Mouse (Mus musculus): ENCODE results near the gene Dnase2a. TPM values are rescaled to one million over a fixed set of nuclear protein-coding genes. Genes with fewer than 3 reads are reported as not detected.
A peak's percentile ranks its signal among the peaks of the same experiment; 100 is the strongest.

Dnase2a gene
- polyA plus RNA-seq, 2 experiments: 8.4 to 9.6 TPM

DNA sequence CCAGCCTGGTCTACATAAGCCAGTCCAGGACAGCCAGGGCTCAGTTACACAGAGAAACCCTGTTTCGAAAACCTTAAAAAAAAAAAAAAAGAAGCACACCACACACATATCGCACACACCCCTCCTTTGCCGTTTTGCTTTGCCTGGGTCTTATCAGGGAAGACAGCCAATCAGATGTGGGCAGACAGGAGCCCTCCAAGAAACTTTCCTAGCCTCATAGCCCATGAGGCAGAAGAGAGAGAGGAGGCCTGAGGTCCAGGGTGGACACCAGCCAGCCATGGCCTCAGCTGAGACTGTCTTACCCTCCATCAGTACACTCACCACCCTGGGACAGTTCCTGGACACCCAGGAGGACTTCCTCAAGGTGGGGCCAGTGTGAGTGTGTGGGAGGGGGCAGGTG lies 6.6 kb upstream of the Dnase2a start, which contains the start of gene Klf1:
Klf1 (plus strand) TSS at position 177 of the 400 bp plus-strand sequence.
- ATAC-seq (ENCODE audit: insufficient read depth) (peak; percentile 66), DNase-seq (ENCODE audit: low read depth in 3 of 3, low spot score in 3 of 3) (peak; percentile 88 to 91 (median 88))
- peak within 1 kb of the TSS; percentile 77 to 92 for H3K4me3 ChIP-seq (ENCODE audit: insufficient read depth in 1 of 2, low read depth in 2 of 2, low read length in 2 of 2)
- peaks cover 26% of the 10 kb centered on the region for H3K36me3 ChIP-seq (replicated peaks; ENCODE audit: control insufficient read depth, insufficient read depth, low read depth)
- peak within 1 kb of the TSS; percentile 97 for H3K27ac ChIP-seq
- H3K27me3 ChIP-seq (ENCODE audit: control insufficient read depth, insufficient read depth, low read length): no peaks in the 10 kb centered on the region
- peak; percentile 5; the same call in 1 of the 2 replicates for TF ChIP-seq CTCF (IDR thresholded peaks at IDR 0.05; ENCODE audit: low read depth)
- peak; percentile 81 for TF ChIP-seq EP300 (IDR thresholded peaks at IDR 0.05; ENCODE audit: low read depth)
- H3K4me1 ChIP-seq (replicated peaks; ENCODE audit: control insufficient read depth in 2 of 2, insufficient read depth in 2 of 2, low read length in 1 of 2): peaks cover 24 to 27% of the 10 kb centered on the region in 2 experiments
- H3K9me3 ChIP-seq (ENCODE audit: control insufficient read depth, low read length): no peaks in the 10 kb centered on the region
- H3K4me2 ChIP-seq (ENCODE audit: low read depth): peak within 1 kb of the TSS; percentile 97
- WGBS (ENCODE audit: insufficient replicate concordance): 14% methylated on average over 3 of the region's 3 CpGs
- peak within 1 kb of the TSS; percentile 99 for H3K9ac ChIP-seq (replicated peaks)

GRCm38 (mm10) chr8:84902367-84902919 lies 5.9 kb upstream of the Dnase2a start:
- peaks cover 26% of the 10 kb centered on the region for H3K36me3 ChIP-seq (replicated peaks; ENCODE audit: control insufficient read depth, insufficient read depth, low read depth)
- 1% methylated on average over 24 of the region's 24 CpGs for WGBS (ENCODE audit: insufficient replicate concordance)
- H3K4me1 ChIP-seq (replicated peaks; ENCODE audit: control insufficient read depth in 2 of 2, insufficient read depth in 2 of 2, low read length in 1 of 2): peaks cover 24 to 27% of the 10 kb centered on the region in 2 experiments
- peak overlapping the region; percentile 97 for H3K27ac ChIP-seq
- peak overlapping the region; percentile 77 to 92 for H3K4me3 ChIP-seq (ENCODE audit: insufficient read depth in 1 of 2, low read depth in 2 of 2, low read length in 2 of 2)
- peak overlapping the region; percentile 97 for H3K4me2 ChIP-seq (ENCODE audit: low read depth)
- H3K9ac ChIP-seq (replicated peaks): peak overlapping the region; percentile 99
- no peak for DNase-seq (ENCODE audit: low read depth in 3 of 3, low spot score in 3 of 3)
- ATAC-seq (ENCODE audit: insufficient read depth): no peak
- no peaks in the 10 kb centered on the region for H3K27me3 ChIP-seq (ENCODE audit: control insufficient read depth, insufficient read depth, low read length)
- no peak for TF ChIP-seq CTCF (IDR thresholded peaks at IDR 0.05; ENCODE audit: low read depth)
- TF ChIP-seq EP300 (IDR thresholded peaks at IDR 0.05; ENCODE audit: low read depth): no peak
- no peaks in the 10 kb centered on the region for H3K9me3 ChIP-seq (ENCODE audit: control insufficient read depth, low read length)

DNA sequence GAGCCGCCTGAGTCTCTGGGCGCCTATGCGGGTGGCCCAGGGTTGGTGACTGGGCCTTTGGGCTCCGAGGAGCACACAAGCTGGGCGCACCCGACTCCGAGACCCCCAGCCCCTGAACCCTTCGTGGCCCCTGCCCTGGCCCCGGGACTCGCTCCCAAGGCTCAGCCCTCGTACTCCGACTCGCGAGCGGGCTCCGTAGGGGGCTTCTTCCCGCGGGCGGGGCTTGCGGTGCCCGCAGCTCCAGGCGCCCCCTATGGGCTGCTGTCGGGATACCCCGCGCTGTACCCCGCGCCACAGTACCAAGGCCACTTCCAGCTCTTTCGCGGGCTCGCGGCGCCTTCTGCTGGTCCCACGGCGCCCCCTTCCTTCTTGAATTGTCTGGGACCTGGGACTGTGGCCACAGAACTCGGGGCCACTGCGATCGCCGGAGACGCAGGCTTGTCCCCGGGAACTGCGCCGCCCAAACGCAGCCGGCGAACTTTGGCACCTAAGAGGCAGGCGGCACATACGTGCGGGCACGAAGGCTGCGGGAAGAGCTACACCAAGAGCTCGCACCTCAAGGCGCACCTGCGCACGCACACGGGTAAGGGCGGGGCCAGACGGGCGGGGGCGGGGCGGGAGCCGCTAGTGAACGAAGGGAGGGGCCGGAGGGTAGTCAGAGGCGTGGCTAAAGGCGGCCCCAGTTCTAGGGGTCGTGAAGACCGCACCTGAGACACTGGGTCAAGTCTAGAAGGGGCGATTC lies 5.3 kb upstream of the Dnase2a start:
- Histone ChIP-seq H3K27me3 (ENCODE audit: control insufficient read depth, insufficient read depth, low read length) (no peaks in the 10 kb centered on the region), H3K4me1 (replicated peaks; ENCODE audit: control insufficient read depth in 2 of 2, insufficient read depth in 2 of 2, low read length in 1 of 2) (peaks cover 24 to 30% of the 10 kb centered on the region in 2 experiments), H3K4me3 (ENCODE audit: insufficient read depth in 1 of 2, low read depth in 2 of 2, low read length in 2 of 2) (peak overlapping the region; percentile 77 to 92), H3K9me3 (ENCODE audit: control insufficient read depth, low read length) (no peaks in the 10 kb centered on the region), H3K9ac (replicated peaks) (peak overlapping the region; percentile 99), H3K36me3 (replicated peaks; ENCODE audit: control insufficient read depth, insufficient read depth, low read depth) (peaks cover 26% of the 10 kb centered on the region), H3K27ac (peak overlapping the region; percentile 97), H3K4me2 (ENCODE audit: low read depth) (peak overlapping the region; percentile 97)
- peak; percentile 69 for ATAC-seq (ENCODE audit: insufficient read depth)
- DNase-seq (ENCODE audit: low read depth in 3 of 3, low spot score in 3 of 3): peak; percentile 72 to 78 (median 73)
- WGBS (ENCODE audit: insufficient replicate concordance): under 1% methylated on average over 68 of the region's 68 CpGs
- TF ChIP-seq EP300 (IDR thresholded peaks at IDR 0.05; ENCODE audit: low read depth) (0 out of 2 replicates have a peak, but pooled peaks have one; percentile 36), CTCF (IDR thresholded peaks at IDR 0.05; ENCODE audit: low read depth) (peak; percentile 91)

GRCm38 (mm10) chr8:84904351-84904750 lies 4.0 kb upstream of the Dnase2a start:
- DNase-seq (ENCODE audit: low read depth in 3 of 3, low spot score in 3 of 3) (no peak), ATAC-seq (ENCODE audit: insufficient read depth) (no peak)
- Histone ChIP-seq H3K4me2 (ENCODE audit: low read depth) (peak overlapping the region; percentile 97), H3K9me3 (ENCODE audit: control insufficient read depth, low read length) (no peaks in the 10 kb centered on the region), H3K4me1 (replicated peaks; ENCODE audit: control insufficient read depth in 2 of 2, insufficient read depth in 2 of 2, low read length in 1 of 2) (peaks cover 20 to 28% of the 10 kb centered on the region in 2 experiments), H3K27ac (no peak overlapping the region), H3K4me3 (ENCODE audit: insufficient read depth in 1 of 2, low read depth in 2 of 2, low read length in 2 of 2) (peak overlapping the region; percentile 29 to 77; a peak in 3 of 4 replicates), H3K27me3 (ENCODE audit: control insufficient read depth, insufficient read depth, low read length) (no peaks in the 10 kb centered on the region), H3K9ac (replicated peaks) (no peak overlapping the region), H3K36me3 (replicated peaks; ENCODE audit: control insufficient read depth, insufficient read depth, low read depth) (peaks cover 26% of the 10 kb centered on the region)
- no peak for TF ChIP-seq CTCF (IDR thresholded peaks at IDR 0.05; ENCODE audit: low read depth)
- TF ChIP-seq EP300 (IDR thresholded peaks at IDR 0.05; ENCODE audit: low read depth): no peak
- WGBS (ENCODE audit: insufficient replicate concordance): 90% methylated on average over 7 of the region's 7 CpGs

GRCm38 (mm10) chr8:84907037-84907436 lies 1.3 kb upstream of the Dnase2a start:
- peaks cover 4 to 22% of the 10 kb centered on the region in 2 experiments for H3K4me1 ChIP-seq (replicated peaks; ENCODE audit: control insufficient read depth in 2 of 2, insufficient read depth in 2 of 2, low read length in 1 of 2)
- peaks cover 26% of the 10 kb centered on the region for H3K36me3 ChIP-seq (replicated peaks; ENCODE audit: control insufficient read depth, insufficient read depth, low read depth)
- no peak overlapping the region; the same call in 1 of the 2 replicates for H3K4me2 ChIP-seq (ENCODE audit: low read depth)
- DNase-seq (ENCODE audit: low read depth in 3 of 3, low spot score in 3 of 3): no peak
- no peaks in the 10 kb centered on the region; the same call in 1 of the 2 replicates for H3K27me3 ChIP-seq (ENCODE audit: control insufficient read depth, insufficient read depth, low read length)
- peak overlapping the region; percentile 20 for H3K27ac ChIP-seq
- no peaks in the 10 kb centered on the region for H3K9me3 ChIP-seq (ENCODE audit: control insufficient read depth, low read length)
- 79% methylated on average over 9 of the region's 9 CpGs for WGBS (ENCODE audit: insufficient replicate concordance)
- ATAC-seq (ENCODE audit: insufficient read depth): no peak
- no peak overlapping the region for H3K4me3 ChIP-seq (ENCODE audit: insufficient read depth in 1 of 2, low read depth in 2 of 2, low read length in 2 of 2)
- no peak overlapping the region for H3K9ac ChIP-seq (replicated peaks)
- 0 out of 2 replicates have a peak, but pooled peaks have one; percentile 16 for TF ChIP-seq EP300 (IDR thresholded peaks at IDR 0.05; ENCODE audit: low read depth)
- TF ChIP-seq CTCF (IDR thresholded peaks at IDR 0.05; ENCODE audit: low read depth): no peak

Data from liver, embryonic 14.5 days (tissue).